Mouse (Mus musculus) MEL (cell line): ENCODE measurements around the gene Plxnd1.

Experiments used
- CTCF ChIP-seq, 3 experiments: IDR thresholded peaks in 2 of 3; conservative IDR thresholded peaks in 1 of 3; 2 replicates each; pipeline ENCODE4 v1.5.1; 2011 to 2012; ENCODE audit warnings: low read length in 3 of 3, low read depth in 2 of 3, mild to moderate bottlenecking in 2 of 3, improper control_type of control experiment in 1 of 3, inconsistent platforms in 1 of 3, mixed read lengths in 1 of 3, moderate library complexity in 1 of 3; ENCODE audit not compliant: control insufficient read depth in 1 of 3, insufficient read depth in 1 of 3, poor library complexity in 1 of 3, severe bottlenecking in 1 of 3
- MYB ChIP-seq: IDR thresholded peaks from 2 replicates; pipeline ENCODE4 v1.6.1; 2011; ENCODE audit warnings: mild to moderate bottlenecking, low read depth, low read length, improper control_type of control experiment
- TCF12 ChIP-seq: IDR thresholded peaks from 2 replicates; pipeline ENCODE4 v1.6.1; 2014; ENCODE audit warnings: low read depth, mild to moderate bottlenecking, inconsistent platforms, low read length, improper control_type of control experiment, moderate library complexity

GRCm38 (mm10) chr6:115909940-115910339 is 84.9 kb downstream of the Plxnd1 start:
- TF ChIP-seq CTCF (IDR thresholded peaks at IDR 0.05 in 2 of 3, conservative IDR thresholded peaks at IDR 0.05 in 1 of 3; ENCODE audit: control insufficient read depth in 1 of 3, insufficient read depth in 1 of 3, low read depth in 2 of 3, low read length in 3 of 3, poor library complexity in 1 of 3, severe bottlenecking in 1 of 3) = no peak
- no peak for TF ChIP-seq TCF12
- no peak for TF ChIP-seq MYB
